Mouse (Mus musculus) hindbrain, embryonic 15.5 days (tissue): ENCODE data around the gene Myo18b. TPM values are rescaled to one million over a fixed set of nuclear protein-coding genes. Genes with fewer than 3 reads are reported as not detected.

ENCODE experiments used
- ATAC-seq: fragments of 200-750 bp; cut with Nextera tagmentation; 2 replicates; pipeline ENCODE4 v1.8.0; 2017; ENCODE audit warnings: low read depth, moderate number of reproducible peaks, moderate TSS enrichment; ENCODE audit not compliant: low FRiP score
- H3K27ac ChIP-seq: fragments of 300-500 bp; sonication (generic); replicated peaks from 2 replicates; pipeline ENCODE4 v1.5.1; 2015; ENCODE audit warnings: mild to moderate bottlenecking, inconsistent platforms
- H3K27me3 ChIP-seq: fragments of 300-500 bp; sonication (generic); 2 replicates; pipeline ENCODE4 v1.6.1; 2015; ENCODE audit warnings: control low read depth, inconsistent platforms
- H3K36me3 ChIP-seq: fragments of 300-500 bp; sonication (generic); 2 replicates; pipeline ENCODE4 v1.6.1; 2015; ENCODE audit warnings: control low read depth, inconsistent platforms
- H3K4me1 ChIP-seq: fragments of 300-500 bp; sonication (generic); replicated peaks from 2 replicates; pipeline ENCODE4 v1.6.1; 2015; ENCODE audit warnings: control low read depth, inconsistent platforms
- H3K4me2 ChIP-seq: fragments of 300-500 bp; sonication (generic); 2 replicates; pipeline ENCODE4 v1.6.1; 2015; ENCODE audit warnings: moderate library complexity, mild to moderate bottlenecking, inconsistent platforms
- H3K4me3 ChIP-seq: fragments of 300-500 bp; sonication (generic); 2 replicates; pipeline ENCODE4 v1.5.1; 2015; ENCODE audit warnings: mild to moderate bottlenecking, inconsistent platforms
- H3K9ac ChIP-seq: fragments of 300-500 bp; sonication (generic); 2 replicates; pipeline ENCODE4 v1.6.1; 2015; ENCODE audit warnings: inconsistent platforms
- H3K9me3 ChIP-seq: fragments of 300-500 bp; sonication (generic); 2 replicates; pipeline ENCODE4 v1.6.1; 2016; ENCODE audit warnings: control low read depth, inconsistent platforms
- WGBS: fragments of 180-500 bp; shearing (Covaris S2); methylation state at CpG from one replicate; pipeline ENCODE4 v1.1.7; 2015; 5-methylcytosine and 5-hydroxymethylcytosine counted together
- polyA plus RNA-seq: library from polyadenylated mRNA; unstranded; fragments of >200 nt; fragmentation: Nextera tagmentation; extraction: Ambion mirVana; gene quantifications from 2 replicates; pipeline ENCODE4 v1.2.1, GENCODE M21; 2015

Myo18b gene
- 1.0 and 1.5 TPM in 2 replicates for polyA plus RNA-seq

DNA sequence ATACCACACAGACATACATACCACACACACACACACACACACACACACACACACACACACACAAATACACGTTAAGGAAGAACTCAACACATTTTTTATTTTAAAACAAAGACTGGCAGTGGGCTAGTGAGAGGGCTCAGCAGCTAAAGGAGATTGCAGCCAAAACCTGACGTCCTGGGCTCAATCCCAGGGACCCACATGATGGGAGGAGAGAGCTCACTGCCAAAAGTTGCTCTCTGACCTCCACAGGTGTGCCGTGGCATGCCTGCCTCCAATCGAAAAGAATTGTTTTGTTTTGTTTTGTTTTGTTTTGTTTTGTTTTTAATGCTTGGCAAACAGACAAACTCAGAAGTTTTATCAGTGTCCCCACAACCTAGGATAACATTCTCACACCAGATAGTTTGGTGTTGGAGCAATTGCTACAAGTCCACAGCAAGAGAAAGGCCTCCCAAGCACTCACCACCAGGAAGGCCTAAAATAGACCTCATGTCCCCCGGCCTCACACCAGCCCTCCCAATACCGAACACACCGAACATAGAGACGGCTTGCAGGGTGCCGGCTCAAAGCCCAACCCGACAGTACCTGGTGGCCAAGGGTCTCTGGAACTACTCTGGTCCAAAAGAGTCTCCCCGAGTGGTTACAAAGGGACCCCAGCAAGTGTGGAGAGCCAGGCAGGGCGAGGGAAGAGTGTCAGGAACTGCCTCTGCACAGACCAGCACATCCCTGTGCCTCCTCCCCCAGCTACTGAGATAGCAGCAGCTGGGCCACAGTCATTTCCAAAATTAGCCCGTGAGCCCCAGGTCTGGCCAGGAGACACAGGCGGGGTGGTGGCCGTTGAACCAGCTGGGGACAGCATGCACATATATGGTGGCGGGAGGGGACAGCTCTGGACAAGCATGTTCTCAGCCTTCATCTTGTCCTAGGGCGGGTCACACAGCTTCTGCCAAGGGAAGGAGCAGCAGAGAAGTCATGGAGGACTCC is at the start of gene Myo18b:
Gene Myo18b, minus strand, starts transcription at position 689 of the 981 bp plus-strand sequence.
- 0 out of 2 replicates have a peak, but pooled peaks cover 4% of the 10 kb centered on the region for H3K4me1 ChIP-seq
- no peaks in the 10 kb centered on the region for H3K27me3 ChIP-seq
- H3K4me2 ChIP-seq = no peak within 1 kb of the TSS
- H3K9ac ChIP-seq = no peak within 1 kb of the TSS
- no peak within 1 kb of the TSS for H3K27ac ChIP-seq
- no peaks in the 10 kb centered on the region for H3K36me3 ChIP-seq
- ATAC-seq = no peak
- 79% methylated on average over 17 of the region's 17 CpGs for WGBS
- no peak within 1 kb of the TSS for H3K4me3 ChIP-seq
- H3K9me3 ChIP-seq = no peaks in the 10 kb centered on the region

DNA sequence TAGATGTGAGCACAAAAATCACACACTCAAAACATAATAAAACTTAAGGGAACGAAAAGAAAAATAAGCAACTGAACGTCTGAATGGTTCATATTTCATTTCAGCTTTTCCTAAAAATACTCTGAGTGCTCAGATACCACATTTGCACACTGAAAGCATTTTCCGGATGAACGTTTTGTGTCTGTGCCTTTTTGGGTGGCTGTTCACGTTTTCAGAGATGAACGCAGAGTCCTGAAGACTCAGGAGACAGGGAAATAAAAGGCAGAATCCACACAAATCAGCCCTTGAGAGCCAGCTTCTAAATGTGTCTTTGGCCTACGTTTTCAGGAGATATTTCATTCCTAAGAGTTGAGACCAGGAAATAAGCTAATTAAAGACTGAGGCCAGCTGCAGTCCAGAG is 49.8 kb upstream of the Myo18b start:
- Histone ChIP-seq H3K27ac (no peak overlapping the region), H3K4me1 (peaks cover 4% of the 10 kb centered on the region; the same call in 1 of the 2 replicates), H3K9ac (no peak overlapping the region), H3K4me2 (no peak overlapping the region), H3K9me3 (no peaks in the 10 kb centered on the region), H3K36me3 (peaks cover 10% of the 10 kb centered on the region; the same call in 1 of the 2 replicates), H3K4me3 (no peak overlapping the region), H3K27me3 (no peaks in the 10 kb centered on the region)
- no peak for ATAC-seq
- WGBS = 73% methylated on average over 7 of the region's 7 CpGs

DNA sequence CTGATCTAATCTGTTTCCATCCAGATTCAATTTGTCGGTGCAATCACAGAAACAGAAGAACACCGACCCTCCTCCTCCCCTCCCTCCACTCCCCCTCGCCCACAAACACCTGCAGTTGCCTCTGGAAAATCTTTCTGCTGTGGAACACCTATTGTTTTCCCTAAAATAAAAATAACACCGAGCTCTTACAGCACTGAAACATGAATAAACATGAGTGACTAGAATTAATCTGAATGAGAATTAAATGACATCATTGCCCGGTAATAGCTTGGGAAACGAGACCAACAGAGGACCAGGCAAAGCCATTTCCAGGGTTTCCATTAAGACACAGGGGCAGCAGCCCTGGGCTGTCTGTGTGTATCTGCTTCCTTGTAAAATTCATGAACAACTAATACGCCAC is 46.1 kb upstream of the Myo18b start:
- no peaks in the 10 kb centered on the region for H3K27me3 ChIP-seq
- no peaks in the 10 kb centered on the region for H3K9me3 ChIP-seq
- no peak for ATAC-seq
- H3K36me3 ChIP-seq = peaks cover 11% of the 10 kb centered on the region; the same call in 1 of the 2 replicates
- H3K9ac ChIP-seq = no peak overlapping the region
- 39% methylated on average over 7 of the region's 7 CpGs for WGBS
- 0 out of 2 replicates have a peak overlapping the region, but pooled peaks have one; percentile 14 for H3K27ac ChIP-seq
- no peak overlapping the region for H3K4me2 ChIP-seq
- H3K4me3 ChIP-seq = no peak overlapping the region
- H3K4me1 ChIP-seq = peaks cover 4% of the 10 kb centered on the region; the same call in 1 of the 2 replicates

DNA sequence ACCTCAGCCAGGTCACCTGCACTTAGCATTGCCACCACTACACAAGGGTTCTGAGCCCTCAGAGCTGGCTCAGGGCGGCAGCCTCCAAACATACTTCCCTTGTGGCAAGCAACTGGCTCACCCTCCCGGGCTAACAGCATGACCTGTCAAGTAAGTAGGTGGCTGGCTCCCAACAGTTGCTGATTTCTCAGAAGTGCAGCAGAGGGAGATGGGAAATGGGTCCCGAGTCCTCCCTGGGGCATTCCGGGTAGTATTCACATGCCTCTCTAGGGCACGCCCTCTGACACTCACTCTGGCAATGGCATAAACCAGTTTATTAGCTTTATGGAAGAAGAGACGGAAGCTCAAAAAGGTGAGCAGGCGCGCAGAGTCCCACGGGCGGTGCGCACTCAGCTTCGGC is 44.8 kb upstream of the Myo18b start:
- no peak overlapping the region for H3K4me2 ChIP-seq
- peaks cover 11% of the 10 kb centered on the region; the same call in 1 of the 2 replicates for H3K36me3 ChIP-seq
- peaks cover 4% of the 10 kb centered on the region; the same call in 1 of the 2 replicates for H3K4me1 ChIP-seq
- no peaks in the 10 kb centered on the region for H3K9me3 ChIP-seq
- no peak overlapping the region for H3K27ac ChIP-seq
- 94% methylated on average over 12 of the region's 12 CpGs for WGBS
- no peak overlapping the region for H3K4me3 ChIP-seq
- no peak for ATAC-seq
- H3K27me3 ChIP-seq = no peaks in the 10 kb centered on the region
- H3K9ac ChIP-seq = no peak overlapping the region

DNA sequence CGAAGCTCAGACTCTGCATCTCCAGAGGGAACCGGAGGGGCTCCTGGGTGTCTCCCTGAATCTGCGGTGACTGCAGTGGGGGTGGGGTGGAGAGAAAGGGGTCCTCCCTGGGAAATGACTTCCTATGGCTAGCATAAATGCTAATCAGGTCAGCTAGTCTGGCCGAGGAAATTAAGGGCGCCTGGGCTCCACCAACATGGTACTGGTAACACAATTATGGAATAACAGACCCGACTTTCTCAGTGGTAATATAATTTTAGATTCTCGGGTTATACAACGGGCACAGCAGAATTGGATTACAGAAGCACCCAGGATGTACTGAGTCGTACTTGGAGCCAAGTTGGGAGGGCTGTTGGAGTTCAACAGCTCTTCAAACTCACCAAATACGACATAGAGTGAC is 40.5 kb upstream of the Myo18b start:
- H3K9ac ChIP-seq = no peak overlapping the region
- WGBS = 81% methylated on average over 10 of the region's 10 CpGs
- no peak for ATAC-seq

DNA sequence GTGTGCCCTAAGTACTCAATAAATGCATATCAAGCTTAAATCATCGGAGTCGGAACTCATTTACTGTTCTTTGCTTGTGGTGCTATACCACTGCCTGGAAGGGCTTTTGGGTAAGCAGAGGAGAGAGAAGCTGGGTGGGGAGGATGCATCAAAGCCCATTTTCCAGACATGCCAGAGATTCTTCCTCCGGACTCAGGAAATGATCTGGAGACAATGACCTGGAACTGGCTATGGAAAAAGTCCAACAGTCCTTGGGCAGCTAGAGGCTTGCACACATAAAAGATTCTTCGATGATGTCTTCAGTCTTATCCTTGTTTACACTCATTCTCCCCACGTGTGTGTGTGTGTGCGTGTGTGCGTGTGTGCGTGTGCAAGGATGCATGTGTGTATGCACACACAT is 39.3 kb upstream of the Myo18b start:
- no peaks in the 10 kb centered on the region for H3K27me3 ChIP-seq
- no peak overlapping the region for H3K27ac ChIP-seq
- H3K9me3 ChIP-seq = no peaks in the 10 kb centered on the region
- H3K36me3 ChIP-seq = no peaks in the 10 kb centered on the region
- 91% methylated on average over 8 of the region's 8 CpGs for WGBS
- ATAC-seq = no peak
- H3K4me1 ChIP-seq = 0 out of 2 replicates have a peak, but pooled peaks cover 5% of the 10 kb centered on the region
- H3K4me3 ChIP-seq = no peak overlapping the region
- no peak overlapping the region for H3K4me2 ChIP-seq
- no peak overlapping the region for H3K9ac ChIP-seq

More for the DNA sequence above, 40.5 kb upstream of the Myo18b start:
- no peak overlapping the region for H3K27ac ChIP-seq
- H3K36me3 ChIP-seq = peaks cover 6% of the 10 kb centered on the region; the same call in 1 of the 2 replicates
- H3K9me3 ChIP-seq = no peaks in the 10 kb centered on the region
- H3K4me2 ChIP-seq = no peak overlapping the region
- no peaks in the 10 kb centered on the region for H3K27me3 ChIP-seq
- H3K4me3 ChIP-seq = no peak overlapping the region
- H3K4me1 ChIP-seq = 0 out of 2 replicates have a peak, but pooled peaks cover 5% of the 10 kb centered on the region

DNA sequence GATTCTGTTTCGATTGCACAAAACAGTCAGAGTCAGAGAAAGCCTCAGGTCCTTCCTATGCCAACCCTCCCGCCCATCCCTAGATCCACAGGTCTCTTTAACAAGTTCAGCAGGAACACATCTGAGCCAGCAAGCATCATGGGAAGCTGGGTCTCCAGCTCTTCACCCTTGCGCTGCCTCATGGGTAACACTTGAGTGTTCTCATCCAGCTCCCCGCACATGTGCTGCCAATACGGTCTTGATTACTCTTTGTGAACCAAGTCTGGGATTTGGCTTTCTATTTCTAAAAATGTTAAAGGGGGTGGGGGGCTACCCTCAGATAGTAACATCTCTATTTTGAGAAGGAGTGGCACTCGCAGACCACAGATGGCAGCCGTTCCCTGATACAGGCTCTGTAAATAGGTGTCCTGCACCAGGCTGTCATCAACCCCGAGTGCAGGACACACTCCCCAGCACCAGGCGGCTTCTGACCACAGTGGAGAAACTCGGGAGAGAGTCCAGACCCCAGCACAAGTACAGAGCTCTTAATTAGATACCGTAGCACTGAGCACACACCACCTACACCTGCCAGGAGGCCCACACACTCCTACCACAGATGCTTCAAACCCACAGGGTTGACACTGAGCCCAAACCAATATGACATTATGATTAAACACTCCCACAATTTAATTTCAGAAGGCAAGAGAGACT is 36.9 kb upstream of the Myo18b start:
- ATAC-seq = 0 out of 2 replicates have a peak, but pooled peaks have one; percentile 32
- H3K27ac ChIP-seq = no peak overlapping the region

DNA sequence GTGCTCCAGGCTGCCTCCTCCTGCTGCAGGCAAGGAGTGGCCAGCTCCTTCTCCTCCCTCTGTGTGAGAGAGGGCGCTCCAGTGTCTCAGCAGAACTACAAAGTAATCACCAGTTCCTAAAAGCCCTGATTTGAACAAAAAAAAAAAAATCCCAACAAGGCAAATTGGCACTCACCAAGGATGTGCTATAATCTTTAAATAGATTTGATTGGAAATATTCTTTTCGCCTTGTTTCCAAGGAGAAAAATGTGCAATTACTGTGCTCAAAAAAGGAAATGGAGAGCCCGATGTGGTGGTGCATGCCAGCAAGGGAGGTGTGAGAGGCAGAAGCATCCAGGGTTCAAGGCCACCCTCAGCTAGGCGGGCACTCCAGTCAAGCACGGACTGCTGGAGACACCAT is 35.7 kb upstream of the Myo18b start:
- H3K9ac ChIP-seq = no peak overlapping the region
- H3K4me1 ChIP-seq = 0 out of 2 replicates have a peak, but pooled peaks cover 5% of the 10 kb centered on the region
- no peaks in the 10 kb centered on the region for H3K27me3 ChIP-seq
- no peak overlapping the region for H3K4me3 ChIP-seq
- H3K4me2 ChIP-seq = no peak overlapping the region
- no peaks in the 10 kb centered on the region for H3K9me3 ChIP-seq
- ATAC-seq = no peak
- H3K36me3 ChIP-seq = peaks cover 5% of the 10 kb centered on the region; the same call in 1 of the 2 replicates
- no peak overlapping the region for H3K27ac ChIP-seq
- 82% methylated on average over 5 of the region's 5 CpGs for WGBS

More for the DNA sequence above, 36.9 kb upstream of the Myo18b start:
- 82% methylated on average over 11 of the region's 11 CpGs for WGBS
- H3K36me3 ChIP-seq = 0 out of 2 replicates have a peak, but pooled peaks cover 5% of the 10 kb centered on the region
- H3K9me3 ChIP-seq = no peaks in the 10 kb centered on the region
- no peak overlapping the region for H3K4me3 ChIP-seq
- H3K9ac ChIP-seq = no peak overlapping the region
- no peak overlapping the region for H3K4me2 ChIP-seq
- H3K27me3 ChIP-seq = no peaks in the 10 kb centered on the region
- 0 out of 2 replicates have a peak, but pooled peaks cover 5% of the 10 kb centered on the region for H3K4me1 ChIP-seq

DNA sequence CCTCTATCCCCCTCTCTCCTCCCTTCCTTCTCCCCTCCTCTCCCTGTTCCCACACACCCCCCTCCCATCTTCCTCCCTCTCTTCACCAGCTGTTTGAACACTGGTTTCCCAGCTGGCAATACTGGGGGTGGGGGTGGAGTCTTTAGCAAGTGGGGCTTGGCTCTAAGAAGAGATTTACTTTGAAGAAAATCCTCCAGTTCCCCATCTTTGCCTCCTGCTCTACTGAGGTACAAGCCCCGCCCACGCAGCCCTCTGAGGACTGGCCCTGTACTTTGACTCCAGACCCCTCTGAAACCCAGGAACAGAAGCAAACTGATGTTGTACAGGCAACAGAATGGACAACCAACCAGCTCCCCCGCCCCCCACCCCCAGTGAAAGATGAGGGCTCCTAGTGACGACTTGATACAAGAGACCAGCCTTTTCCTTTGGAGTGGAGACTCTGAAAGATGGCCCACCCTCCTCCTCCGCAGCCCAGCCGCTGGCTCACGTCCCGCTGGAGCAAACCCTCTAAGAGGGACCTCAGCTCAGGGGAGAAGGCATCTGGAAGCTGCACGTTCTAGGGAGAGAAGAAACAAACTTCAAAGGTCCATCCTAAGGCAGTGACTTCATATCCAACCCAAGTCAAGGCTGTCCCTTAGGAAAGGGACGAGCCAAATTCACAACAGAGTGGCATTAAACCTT is 32.2 kb upstream of the Myo18b start:
- Histone ChIP-seq H3K4me1 (no peaks in the 10 kb centered on the region), H3K27me3 (no peaks in the 10 kb centered on the region), H3K36me3 (peaks cover 9% of the 10 kb centered on the region), H3K27ac (no peak overlapping the region), H3K9me3 (no peaks in the 10 kb centered on the region), H3K4me2 (no peak overlapping the region), H3K9ac (no peak overlapping the region), H3K4me3 (no peak overlapping the region)
- 49% methylated on average over 10 of the region's 10 CpGs for WGBS
- no peak for ATAC-seq

DNA sequence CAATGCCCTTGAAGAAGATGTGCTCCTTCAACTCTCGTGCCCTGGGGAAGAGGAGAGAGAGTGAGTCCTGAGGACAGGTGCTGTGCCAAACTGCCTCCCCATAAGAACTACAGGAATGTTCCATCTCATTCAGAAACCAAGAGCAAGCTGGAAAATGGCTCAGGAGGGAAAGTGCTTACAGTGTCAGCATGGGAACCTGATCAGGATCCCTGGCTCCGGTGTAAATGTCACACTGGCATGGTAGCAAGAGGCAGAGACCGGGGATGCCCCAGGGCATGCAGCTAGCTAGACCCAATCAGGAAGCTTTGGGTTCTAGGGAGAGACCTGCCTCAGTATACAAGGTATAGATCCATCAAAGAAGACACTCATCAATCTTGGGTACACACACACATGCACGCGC is 29.3 kb upstream of the Myo18b start:
- Histone ChIP-seq H3K27ac (no peak overlapping the region), H3K27me3 (no peaks in the 10 kb centered on the region), H3K4me3 (no peak overlapping the region), H3K9me3 (no peaks in the 10 kb centered on the region), H3K4me1 (no peaks in the 10 kb centered on the region), H3K4me2 (no peak overlapping the region), H3K9ac (no peak overlapping the region), H3K36me3 (peaks cover 9% of the 10 kb centered on the region)
- no peak for ATAC-seq
- WGBS = 97% methylated on average over 5 of the region's 5 CpGs

DNA sequence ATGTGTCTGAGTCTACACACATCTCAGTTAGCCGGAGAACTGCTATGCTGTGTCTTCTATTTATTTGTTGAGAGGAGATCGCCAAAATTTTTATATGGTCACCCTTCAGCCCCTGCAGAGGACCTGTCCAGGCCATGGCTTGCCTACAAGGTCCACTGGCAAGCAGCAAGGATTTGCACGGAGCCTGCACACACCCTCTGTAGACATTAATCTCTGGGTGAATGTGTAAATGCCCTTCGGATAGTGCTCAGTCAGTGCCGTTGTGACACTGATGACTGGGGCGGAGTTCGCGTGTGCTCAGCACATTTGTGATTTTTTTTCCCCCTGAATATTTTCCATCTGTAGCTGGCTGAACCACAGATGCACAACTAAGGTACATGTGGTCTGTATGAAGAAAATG is 28.6 kb upstream of the Myo18b start:
- Histone ChIP-seq H3K36me3 (peaks cover 9% of the 10 kb centered on the region), H3K27ac (no peak overlapping the region), H3K4me1 (no peaks in the 10 kb centered on the region), H3K4me3 (no peak overlapping the region), H3K4me2 (no peak overlapping the region), H3K27me3 (no peaks in the 10 kb centered on the region), H3K9ac (no peak overlapping the region), H3K9me3 (no peaks in the 10 kb centered on the region)
- ATAC-seq = no peak
- WGBS = 92% methylated on average over 8 of the region's 8 CpGs
